Mouse (Mus musculus) cerebellum, adult 2 months (tissue): ENCODE measurements around the gene Fbxw7. TPM values are rescaled to one million over a fixed set of nuclear protein-coding genes. Genes with fewer than 3 reads are reported as not detected.

ENCODE experiments used
- DNase-seq, 2 experiments: peaks; one replicate each; pipeline ENCODE4 v3.0.0; 2021
- H3K27ac ChIP-seq: fragments of 200-500 bp; 2 replicates; pipeline ENCODE4 v1.5.1; 2012; ENCODE audit warnings: low read length, control low read depth, inconsistent platforms; ENCODE audit not compliant: insufficient read depth
- H3K27me3 ChIP-seq: fragments of 200-500 bp; 2 replicates; pipeline ENCODE4 v1.6.1; 2012; ENCODE audit warnings: inconsistent platforms, mild to moderate bottlenecking, low read length, moderate library complexity; ENCODE audit not compliant: control insufficient read depth, insufficient read depth
- H3K4me1 ChIP-seq: fragments of 200-500 bp; 2 replicates; pipeline ENCODE4 v1.6.1; 2011; ENCODE audit warnings: low read length; ENCODE audit not compliant: control insufficient read depth, insufficient read depth
- H3K4me3 ChIP-seq: fragments of 200-500 bp; replicated peaks from 2 replicates; pipeline ENCODE3; 2011; ENCODE audit warnings: mild to moderate bottlenecking, low read depth, low read length, control low read depth; ENCODE audit not compliant: insufficient read depth
- CTCF ChIP-seq: fragments of 200-500 bp; IDR thresholded peaks from 2 replicates; pipeline ENCODE4 v1.5.1; 2011; ENCODE audit warnings: low read depth, mild to moderate bottlenecking, control low read depth, low read length, moderate library complexity, borderline replicate concordance; ENCODE audit not compliant: insufficient read depth
- POLR2A ChIP-seq: fragments of 200-500 bp; IDR thresholded peaks from 2 replicates; pipeline ENCODE4 v1.6.1; 2011; ENCODE audit warnings: low read length, control low read depth, borderline replicate concordance; ENCODE audit not compliant: insufficient read depth
- WGBS: fragments of 180-500 bp; shearing (Covaris S2); methylation state at CpG from one replicate; pipeline ENCODE4 v1.1.7; 2018; 5-methylcytosine and 5-hydroxymethylcytosine counted together
- polyA plus RNA-seq: library from polyadenylated mRNA; depleted of rRNA; stranded (reverse); fragments of >200 nt; gene quantifications from 2 replicates; pipeline ENCODE4 v1.2.3, GENCODE M21; 2012

Fbxw7 gene
- polyA plus RNA-seq, 1 experiment, result 76.2 TPM

GRCm38 (mm10) chr3:84927901-84928300, 112.8 kb downstream of the Fbxw7 start:
- Histone ChIP-seq H3K27me3 (no peaks in the 10 kb centered on the region), H3K4me1 (no peaks in the 10 kb centered on the region), H3K27ac (no peak overlapping the region), H3K4me3 (no peak overlapping the region)
- 93% methylated on average over 2 of the region's 2 CpGs for WGBS
- no peak for TF ChIP-seq CTCF
- no peak for TF ChIP-seq POLR2A
- no peak for DNase-seq

GRCm38 (mm10) chr3:84929171-84929570, 114.1 kb downstream of the Fbxw7 start:
- WGBS, result 60% methylated on average over 3 of the region's 3 CpGs
- no peak for DNase-seq
- Histone ChIP-seq H3K27ac (no peak overlapping the region), H3K4me3 (no peak overlapping the region), H3K4me1 (no peaks in the 10 kb centered on the region), H3K27me3 (no peaks in the 10 kb centered on the region)
- TF ChIP-seq CTCF (no peak), POLR2A (no peak)

- Histone ChIP-seq H3K27ac (no peak overlapping the region), H3K4me3 (no peak overlapping the region), H3K27me3 (no peaks in the 10 kb centered on the region), H3K4me1 (no peaks in the 10 kb centered on the region)
- 84% methylated on average over 3 of the region's 3 CpGs for WGBS
- TF ChIP-seq CTCF (no peak), POLR2A (no peak)
- no peak for DNase-seq
Observed at GRCm38 (mm10) chr3:84930683-84931082, 115.6 kb downstream of the Fbxw7 start.

- no peaks in the 10 kb centered on the region for H3K27me3 ChIP-seq
- TF ChIP-seq CTCF (no peak), POLR2A (no peak)
- no peak for DNase-seq
- WGBS, result 71% methylated on average over 1 of the region's 1 CpGs
- no peak overlapping the region for H3K4me3 ChIP-seq
- H3K27ac ChIP-seq, result no peak overlapping the region
- peaks cover 8% of the 10 kb centered on the region; the same call in 1 of the 2 replicates for H3K4me1 ChIP-seq
Observed at GRCm38 (mm10) chr3:84935729-84936128, 120.7 kb downstream of the Fbxw7 start.

- Histone ChIP-seq H3K27ac (no peak overlapping the region), H3K4me3 (no peak overlapping the region), H3K27me3 (no peaks in the 10 kb centered on the region), H3K4me1 (peaks cover 8% of the 10 kb centered on the region; the same call in 1 of the 2 replicates)
- 32% methylated on average over 2 of the region's 2 CpGs for WGBS
- peak in 1 of 2 experiments; percentile 44 for DNase-seq
- TF ChIP-seq POLR2A (no peak), CTCF (peak; percentile 50; the same call in 1 of the 2 replicates)
Observed at GRCm38 (mm10) chr3:84936252-84936651, 121.2 kb downstream of the Fbxw7 start.

GRCm38 (mm10) chr3:84936956-84937355, 121.9 kb downstream of the Fbxw7 start:
- Histone ChIP-seq H3K4me1 (peaks cover 8% of the 10 kb centered on the region; the same call in 1 of the 2 replicates), H3K4me3 (no peak overlapping the region), H3K27ac (no peak overlapping the region), H3K27me3 (no peaks in the 10 kb centered on the region)
- TF ChIP-seq CTCF (no peak), POLR2A (no peak)
- WGBS, result 79% methylated on average over 5 of the region's 5 CpGs
- DNase-seq, result no peak

GRCm38 (mm10) chr3:84937360-84938355, 122.6 kb downstream of the Fbxw7 start:
- TF ChIP-seq POLR2A, result no peak
- no peak for TF ChIP-seq CTCF
- Histone ChIP-seq H3K4me1 (peaks cover 8% of the 10 kb centered on the region; the same call in 1 of the 2 replicates), H3K27me3 (no peaks in the 10 kb centered on the region), H3K4me3 (no peak overlapping the region), H3K27ac (peak overlapping the region; percentile 1; the same call in 1 of the 2 replicates)
- no peak for DNase-seq
- 67% methylated on average over 12 of the region's 12 CpGs for WGBS

GRCm38 (mm10) chr3:84944933-84945332, 129.9 kb downstream of the Fbxw7 start:
- WGBS, result 96% methylated on average over 3 of the region's 3 CpGs
- TF ChIP-seq POLR2A (no peak), CTCF (no peak)
- DNase-seq, result no peak
- Histone ChIP-seq H3K4me3 (no peak overlapping the region), H3K4me1 (no peaks in the 10 kb centered on the region), H3K27ac (no peak overlapping the region), H3K27me3 (no peaks in the 10 kb centered on the region)
